Mouse (Mus musculus): Measurements from ENCODE around the gene Fam187b.
"Not testable (repeated sequence)": the region's sequence is repeated elsewhere in the genome, so short reads cannot be mapped to it uniquely, and the experiment has no call there.

Fam187b gene

DNA sequence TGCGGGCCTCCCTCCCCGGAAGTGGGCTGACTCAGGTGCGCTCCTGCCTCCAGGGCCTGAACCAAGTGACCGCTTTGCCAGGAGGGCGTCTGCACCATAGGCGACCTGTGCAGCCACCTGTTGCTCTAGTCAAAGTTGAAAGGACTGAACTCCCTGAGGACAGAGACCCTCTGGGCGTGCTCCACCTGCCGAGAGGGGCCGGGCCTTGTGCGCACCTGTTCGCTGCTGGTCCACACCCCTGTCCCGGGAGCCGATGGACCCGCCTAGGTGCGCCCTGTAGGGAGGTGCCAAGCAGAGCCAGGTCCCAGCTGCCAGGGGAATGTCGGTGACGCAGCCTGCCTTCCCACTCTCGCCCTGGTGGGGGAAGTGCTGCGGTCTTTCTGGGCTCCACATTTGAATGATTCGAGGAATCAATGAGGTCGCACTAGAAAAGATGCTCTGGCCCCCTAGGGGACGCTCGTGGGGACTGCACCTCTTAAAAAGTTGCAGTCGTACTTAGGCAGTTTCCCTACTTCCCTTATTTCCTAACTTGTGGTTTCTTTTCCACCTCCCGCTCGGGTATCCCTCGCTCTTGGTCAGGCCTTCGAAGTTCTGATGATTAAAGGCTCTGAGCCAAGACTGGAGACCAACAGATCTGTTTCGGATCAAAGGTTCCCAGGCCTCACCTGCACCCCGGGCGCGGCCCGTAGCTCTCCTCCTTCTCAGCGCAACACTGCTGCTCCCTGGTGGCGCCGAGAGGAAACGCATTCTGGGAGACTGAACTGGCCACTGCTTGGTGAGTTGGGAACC, at the start of gene Fam187b:
Fam187b (plus strand) TSS at position 290 of the 789 bp plus-strand sequence.
- peak; percentile 92 for DNase-seq (ENCODE audit: low read depth, low spot score)

DNA sequence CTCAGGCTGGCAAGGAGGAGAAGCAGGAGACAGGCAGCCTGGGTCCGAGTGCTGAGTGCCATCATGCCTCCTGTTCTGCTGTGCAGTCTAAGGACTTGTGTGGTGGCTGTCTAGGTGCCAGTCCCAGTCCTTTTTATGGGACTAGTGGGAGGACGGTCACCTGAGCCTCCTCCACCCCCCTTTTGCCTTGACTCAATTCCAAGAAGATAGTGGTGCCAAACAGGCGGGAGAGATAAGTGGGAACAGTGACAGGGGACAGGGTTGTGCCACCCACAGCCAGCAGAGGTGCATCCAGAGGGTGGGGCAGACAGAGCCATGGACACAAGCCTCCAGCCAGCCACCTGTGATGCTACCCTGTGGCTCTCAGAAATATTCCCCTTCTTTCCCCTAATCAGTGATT, 49.5 kb upstream of the Fam187b start:
- DNase-seq (ENCODE audit: low read depth, low spot score), result no peak

DNA sequence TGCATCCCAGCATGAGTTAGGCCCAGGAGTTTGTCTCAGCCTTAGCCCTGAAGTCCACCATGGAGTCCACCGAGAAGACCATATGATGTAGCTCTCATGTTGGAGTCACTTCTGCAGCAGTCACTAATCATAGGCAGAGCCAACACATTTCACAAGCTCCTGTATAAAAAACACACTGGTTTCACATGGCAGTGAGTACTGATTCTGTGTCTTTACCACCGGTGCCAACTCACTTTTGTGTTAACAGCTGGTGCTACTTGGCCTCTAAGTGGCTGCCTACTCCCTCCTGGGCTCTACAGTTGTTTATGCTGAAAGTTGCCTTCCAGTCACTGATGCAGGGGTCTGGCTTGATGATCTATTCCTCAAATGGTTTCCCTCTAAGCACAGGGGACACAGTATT, 49.0 kb upstream of the Fam187b start, which contains the start of gene Hamp2:
Hamp2 (minus strand) TSS at position 101 of the 400 bp plus-strand sequence.
- not testable (repeated sequence) for DNase-seq (ENCODE audit: low read depth, low spot score)

DNA sequence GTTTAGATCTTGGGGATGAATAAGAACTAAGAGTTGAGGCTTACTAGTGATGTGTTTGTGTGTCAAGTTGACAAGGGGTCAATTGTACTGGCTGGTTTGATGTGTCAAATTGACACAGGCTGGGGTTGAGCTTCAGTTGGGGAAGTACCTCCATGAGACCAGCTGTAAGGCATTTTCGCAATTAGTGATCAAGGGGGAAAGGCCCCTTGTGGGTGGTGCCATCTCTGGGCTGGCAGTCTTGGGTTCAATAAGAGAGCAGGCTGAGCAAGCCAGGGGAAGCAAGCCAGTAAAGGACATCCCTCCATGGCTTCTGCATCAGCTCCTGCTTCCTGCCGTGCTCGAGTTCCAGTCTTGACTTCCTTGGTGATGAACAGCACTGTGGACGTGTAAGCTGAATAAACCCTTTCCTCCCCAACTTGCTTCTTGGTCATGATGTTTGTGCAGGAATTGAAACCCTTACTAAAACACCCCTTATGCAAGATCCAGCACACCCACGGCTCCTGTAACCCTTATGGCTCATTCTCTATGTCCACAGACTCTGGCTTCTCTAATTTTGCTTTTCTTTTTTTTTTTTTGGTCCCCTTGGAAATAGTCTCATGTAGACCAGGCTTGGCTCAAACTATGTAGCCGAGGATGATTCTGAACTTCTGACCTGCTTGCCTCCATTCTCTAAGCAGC, 38.0 kb upstream of the Fam187b start:
- DNase-seq (ENCODE audit: low read depth, low spot score), result not testable (repeated sequence)

DNA sequence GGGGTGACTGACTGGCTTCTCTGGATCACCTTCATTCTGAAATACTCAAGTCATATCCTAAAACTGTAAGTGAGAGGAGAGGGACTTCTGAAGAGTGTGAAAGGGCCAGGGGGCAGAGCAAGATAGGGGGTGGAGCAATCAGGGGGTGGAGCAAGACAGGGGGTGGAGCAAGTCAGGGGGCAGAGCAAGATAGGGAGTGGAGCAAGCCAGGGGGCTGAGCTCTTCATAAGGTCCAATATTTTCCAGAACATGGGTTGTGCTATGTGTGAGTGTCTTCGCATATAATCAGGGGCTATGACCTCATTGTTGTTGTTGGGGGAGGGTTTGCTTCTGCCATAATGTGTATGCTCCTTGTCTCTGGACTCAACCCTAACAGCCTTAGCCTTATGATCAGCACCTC, 33.5 kb upstream of the Fam187b start:
- DNase-seq (ENCODE audit: low read depth, low spot score), result not testable (repeated sequence)

DNA sequence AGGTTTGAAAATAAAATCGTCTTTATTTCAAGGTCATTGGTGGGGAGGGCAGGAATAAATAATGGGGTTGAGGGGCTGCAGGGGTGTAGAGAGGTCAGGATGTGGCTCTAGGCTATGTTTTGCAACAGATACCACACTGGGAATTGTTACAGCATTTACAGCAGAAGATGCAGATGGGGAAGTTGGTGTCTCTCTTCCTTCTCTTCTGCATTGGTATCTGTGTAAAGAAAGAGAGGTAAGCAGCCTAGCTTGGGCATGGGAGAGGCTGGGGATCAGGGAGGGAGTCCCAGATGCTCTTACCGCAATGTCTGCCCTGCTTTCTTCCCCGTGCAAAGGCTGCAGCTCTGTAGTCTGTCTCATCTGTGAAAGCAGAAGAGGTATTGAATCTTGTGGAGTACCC, 31.2 kb upstream of the Fam187b start:
- DNase-seq (ENCODE audit: low read depth, low spot score), result not testable (repeated sequence)

DNA sequence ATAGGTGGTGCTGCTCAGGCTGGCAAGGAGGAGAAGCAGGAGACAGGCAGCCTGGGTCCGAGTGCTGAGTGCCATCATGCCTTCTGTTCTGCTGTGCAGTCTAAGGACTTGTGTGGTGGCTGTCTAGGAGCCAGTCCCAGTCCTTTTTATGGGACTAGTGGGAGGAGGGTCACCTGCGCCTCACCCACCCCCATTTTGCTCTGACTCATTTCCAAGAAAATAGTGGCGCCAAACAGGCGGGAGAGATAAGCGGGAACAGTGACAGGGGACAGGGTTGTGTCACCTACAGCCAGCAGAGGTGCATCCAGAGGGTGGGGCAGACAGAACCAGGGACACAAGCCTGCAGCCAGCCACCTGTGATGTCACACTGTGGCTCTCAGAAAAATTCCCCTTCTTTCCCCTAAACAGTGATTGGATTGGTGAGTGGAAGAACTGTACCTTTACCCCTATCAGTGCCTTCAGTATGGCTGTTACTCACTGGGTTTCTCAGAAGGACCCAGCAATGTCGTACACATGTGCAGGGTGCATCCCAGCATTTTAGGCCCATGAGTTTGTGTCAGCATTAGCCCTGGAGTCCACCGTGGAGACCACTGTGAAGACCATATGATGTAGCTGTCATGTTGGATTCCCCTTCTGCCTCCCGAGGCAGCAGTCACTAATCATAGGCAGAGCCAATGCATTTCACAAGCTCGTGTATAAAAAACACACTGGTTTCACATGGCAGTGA, 29.5 kb upstream of the Fam187b start, which contains the start of gene Hamp:
Hamp (minus strand) TSS at position 124 of the 727 bp plus-strand sequence.
- no peak for DNase-seq (ENCODE audit: low read depth, low spot score)

DNA sequence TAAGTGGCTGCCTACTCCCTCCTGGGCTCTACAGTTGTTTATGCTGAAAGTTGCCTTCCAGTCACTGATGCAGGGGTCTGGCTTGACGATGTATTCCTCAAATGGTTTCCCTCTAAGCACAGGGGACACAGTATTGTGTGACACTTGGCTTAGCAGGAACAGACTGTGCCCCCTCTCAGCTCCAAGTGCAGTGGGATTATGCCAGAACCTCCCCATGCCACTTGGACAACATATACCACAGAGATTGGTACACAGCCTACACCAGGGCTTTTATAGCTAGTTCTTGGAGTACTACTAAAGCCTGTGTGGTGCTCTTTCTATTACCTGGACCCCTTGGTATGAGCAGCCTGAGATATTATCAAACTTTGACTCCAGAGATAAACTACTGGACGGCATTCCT, 28.9 kb upstream of the Fam187b start:
- not testable (repeated sequence) for DNase-seq (ENCODE audit: low read depth, low spot score)

DNA sequence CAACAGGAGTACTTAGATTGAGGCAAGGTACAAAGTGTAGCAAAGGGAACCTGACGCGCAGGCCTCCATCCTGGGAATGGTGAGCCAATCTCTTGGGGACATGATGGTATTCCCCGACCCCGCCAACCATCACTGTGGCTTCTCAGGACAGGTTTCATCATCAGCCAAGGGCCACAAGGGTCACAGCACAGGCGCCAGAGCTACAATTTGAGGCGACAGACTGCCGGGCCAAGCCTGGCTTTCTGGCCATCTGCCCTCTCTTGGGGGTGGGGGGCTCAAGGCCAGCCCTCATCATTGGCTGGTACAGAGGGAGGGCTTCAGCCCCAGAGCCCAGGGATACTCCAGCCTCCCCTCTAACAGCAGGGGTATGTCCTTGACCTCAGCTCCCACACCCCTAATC, 28.1 kb upstream of the Fam187b start:
- not testable (repeated sequence) for DNase-seq (ENCODE audit: low read depth, low spot score)

DNA sequence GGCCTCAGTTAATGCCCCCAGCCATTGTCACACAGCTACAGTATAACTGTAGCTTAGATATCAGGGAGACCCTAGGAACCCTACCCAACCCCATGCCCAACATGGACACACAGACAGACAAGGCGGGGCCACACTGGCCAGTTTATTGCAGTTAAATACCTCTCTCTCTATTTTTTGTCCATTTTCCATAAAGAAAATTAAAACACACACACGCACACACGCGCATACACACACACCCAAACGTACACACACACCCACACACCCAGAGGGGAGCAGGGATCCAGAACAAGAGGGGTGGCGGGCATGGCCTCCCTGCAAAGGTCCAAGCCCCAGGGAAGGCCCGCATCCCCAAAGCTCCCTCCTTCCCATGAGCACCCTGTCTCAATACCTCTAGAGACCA, 27.7 kb upstream of the Fam187b start:
- DNase-seq (ENCODE audit: low read depth, low spot score), result no peak

DNA sequence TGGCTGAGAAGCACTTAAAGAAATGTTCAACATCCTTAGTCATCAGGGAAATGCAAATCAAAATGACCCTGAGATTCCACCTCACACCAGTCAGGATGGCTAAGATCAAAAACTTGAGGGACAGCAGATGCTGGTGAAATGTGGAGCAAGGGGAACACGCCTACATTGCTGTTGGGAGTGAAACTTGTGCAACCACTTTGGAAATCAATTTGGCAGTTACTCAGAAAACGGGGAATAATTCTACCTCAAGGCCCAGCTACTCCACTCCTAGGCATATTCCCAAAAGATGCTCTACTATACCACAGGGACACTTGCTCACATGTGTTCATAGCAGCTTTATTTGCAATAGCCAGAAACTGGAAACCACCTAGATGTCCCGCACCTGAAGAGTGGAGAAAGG, 23.7 kb upstream of the Fam187b start:
- not testable (repeated sequence) for DNase-seq (ENCODE audit: low read depth, low spot score)

DNA sequence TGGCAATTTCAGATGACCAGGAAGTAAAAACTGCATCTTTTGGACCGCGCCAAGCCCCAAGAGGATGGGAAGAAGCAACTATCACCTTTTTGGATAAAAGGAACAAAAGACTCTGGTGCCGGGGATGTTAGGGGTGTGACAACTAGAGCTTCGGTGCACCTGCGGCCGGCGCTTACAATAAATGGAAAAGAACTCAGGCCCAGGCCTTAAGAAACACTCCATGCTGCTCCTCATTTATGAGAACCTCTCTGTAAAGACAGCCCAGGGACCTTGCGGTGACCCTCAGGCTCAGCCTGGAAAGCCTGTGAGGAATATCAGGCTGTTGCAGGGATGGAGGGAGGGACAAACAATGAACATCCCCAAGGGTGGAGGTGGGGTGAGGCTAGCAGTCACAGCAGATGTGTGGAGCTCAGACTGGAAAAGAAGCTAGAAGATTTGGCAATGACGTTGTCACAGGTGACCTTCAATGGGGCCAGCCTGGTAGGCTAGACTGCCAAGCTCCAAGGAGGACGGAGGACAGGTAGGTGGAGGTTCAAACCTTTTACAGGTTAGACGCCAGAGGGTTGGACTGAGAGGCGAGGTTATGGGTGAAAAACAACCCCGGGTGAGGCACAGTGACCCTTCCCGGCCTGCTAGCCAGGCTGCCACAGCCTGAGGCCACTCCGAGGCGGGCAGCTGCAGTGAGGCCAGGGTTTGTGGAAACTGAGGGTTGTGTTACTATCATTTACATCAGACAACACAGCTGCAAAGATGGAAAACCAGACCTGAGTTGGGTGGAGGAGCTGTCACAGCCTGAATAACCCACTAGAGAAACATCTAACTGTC, 20.9 kb upstream of the Fam187b start:
- DNase-seq (ENCODE audit: low read depth, low spot score), result no peak

DNA sequence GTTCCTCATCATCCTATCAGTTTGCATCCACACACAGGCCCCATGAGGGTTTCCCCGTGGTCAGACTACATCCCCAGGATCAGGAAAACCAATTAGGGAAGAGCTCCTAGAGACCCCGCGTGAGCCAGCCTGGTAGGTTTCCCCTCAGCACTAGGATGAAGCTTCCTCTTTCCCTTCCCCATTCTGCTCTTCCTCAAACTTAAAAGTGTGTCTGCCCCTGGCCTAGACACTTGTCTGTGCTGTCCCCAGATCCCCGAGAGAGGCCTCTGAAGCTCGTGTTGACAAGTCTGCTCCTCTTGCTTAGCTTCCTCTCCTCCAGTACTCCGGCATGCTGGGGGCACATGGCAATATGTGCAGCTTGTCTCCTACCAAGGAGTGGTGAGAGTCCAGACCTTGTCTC, 20.1 kb upstream of the Fam187b start:
- DNase-seq (ENCODE audit: low read depth, low spot score), result no peak

DNA sequence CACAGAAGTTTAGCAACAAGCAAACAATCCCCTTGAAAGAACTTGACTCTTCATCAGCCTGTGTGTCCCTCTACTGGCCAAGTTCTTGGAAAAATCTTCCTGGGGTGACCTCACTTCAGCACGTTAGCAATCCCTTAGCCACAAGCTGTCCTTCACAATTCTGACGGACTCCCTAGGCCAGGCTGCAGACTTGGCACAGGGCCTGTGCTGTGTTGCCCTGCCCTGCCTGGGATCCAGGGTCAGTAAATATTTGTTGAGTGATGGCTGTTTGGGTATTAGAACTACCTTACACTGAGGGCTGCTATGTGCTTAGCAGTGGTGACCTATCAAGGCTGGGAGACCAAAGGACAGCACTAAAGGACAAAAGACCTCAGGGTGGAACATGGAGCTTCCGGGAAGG, 19.6 kb upstream of the Fam187b start:
- DNase-seq (ENCODE audit: low read depth, low spot score), result no peak

DNA sequence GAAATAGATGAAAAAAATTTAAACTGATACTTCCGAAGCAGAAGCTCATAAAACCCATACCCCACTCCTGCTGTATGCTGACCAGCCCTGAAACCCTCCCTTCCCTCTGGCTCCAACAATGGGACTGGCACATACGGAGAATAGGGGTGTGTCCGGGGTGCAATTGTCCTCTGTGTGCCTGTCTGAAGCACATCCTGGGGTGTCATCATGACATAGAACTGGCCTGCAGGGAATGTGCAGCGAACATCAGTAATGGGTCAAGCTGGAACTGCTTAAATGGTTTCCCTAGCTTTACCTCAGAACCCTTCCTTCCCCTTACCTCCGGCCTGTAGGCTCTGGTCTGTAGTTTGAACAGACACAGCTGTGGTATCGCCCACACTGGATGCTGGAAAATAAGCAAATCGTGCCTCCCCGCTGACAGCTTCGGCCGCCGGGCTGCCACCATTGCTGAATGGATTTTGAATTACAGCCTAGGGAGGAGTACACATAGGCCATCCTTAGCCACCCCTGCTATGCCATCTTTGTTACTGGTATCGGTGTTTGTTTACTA, 18.5 kb upstream of the Fam187b start:
- DNase-seq (ENCODE audit: low read depth, low spot score), result no peak

DNA sequence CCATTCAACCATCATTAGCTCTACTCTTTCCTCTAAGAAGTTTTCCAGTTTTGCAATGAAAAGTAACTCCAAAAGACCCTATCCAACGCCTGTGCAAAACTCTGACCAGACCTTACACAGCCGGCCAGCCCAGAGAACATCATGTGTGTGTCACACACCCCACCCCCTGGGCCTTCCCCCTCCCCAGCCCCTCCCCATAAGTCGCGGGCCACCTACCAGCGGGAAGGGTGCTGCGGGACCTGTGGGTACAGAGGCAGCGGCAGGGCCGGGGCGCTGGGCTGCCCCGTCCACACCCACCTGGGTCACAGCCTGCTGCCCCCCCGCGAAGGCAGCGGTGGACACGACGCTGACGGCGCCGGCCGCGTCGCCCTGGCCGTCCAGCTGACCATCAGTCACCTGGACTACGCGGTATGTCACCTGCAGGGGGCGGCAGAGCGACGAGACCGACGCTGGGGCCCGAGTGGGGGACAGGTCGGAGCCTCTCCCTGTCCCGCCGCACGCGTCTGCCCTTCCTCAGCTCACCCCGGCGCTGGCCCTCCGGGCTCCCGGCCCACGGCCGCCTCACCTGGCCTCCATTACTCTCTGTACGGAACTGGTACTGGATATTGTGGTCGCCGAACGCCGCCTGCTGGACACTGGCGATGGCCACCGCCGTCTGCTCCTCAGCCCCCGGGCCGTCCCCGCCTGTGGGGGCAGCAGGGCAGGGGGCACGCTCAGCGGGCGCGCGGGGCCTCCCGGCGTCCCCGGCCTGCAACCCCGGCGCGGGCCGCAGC, 17.8 kb upstream of the Fam187b start:
- peak; percentile 74 for DNase-seq (ENCODE audit: low read depth, low spot score)

DNA sequence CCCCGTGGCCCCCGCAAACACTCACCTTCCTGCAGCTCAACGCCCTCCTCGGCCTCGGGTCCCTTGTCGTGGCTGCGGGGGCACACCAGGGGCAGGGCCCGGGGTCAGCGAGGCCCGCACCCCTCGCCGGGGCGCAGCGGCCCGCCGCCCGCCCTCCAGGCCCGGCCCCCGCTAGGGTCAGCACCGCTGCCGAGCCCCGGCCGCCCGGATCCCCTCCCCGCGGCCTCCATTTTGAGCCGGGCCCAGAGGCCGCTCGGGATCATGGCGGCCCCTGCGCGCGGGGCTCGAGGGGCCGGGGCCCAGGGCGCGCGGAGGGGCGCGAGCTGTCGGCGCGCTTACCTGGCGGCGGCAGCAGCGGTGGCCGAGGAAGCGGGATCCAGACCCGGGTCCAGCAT, 17.2 kb upstream of the Fam187b start:
- DNase-seq (ENCODE audit: low read depth, low spot score), result no peak

DNA sequence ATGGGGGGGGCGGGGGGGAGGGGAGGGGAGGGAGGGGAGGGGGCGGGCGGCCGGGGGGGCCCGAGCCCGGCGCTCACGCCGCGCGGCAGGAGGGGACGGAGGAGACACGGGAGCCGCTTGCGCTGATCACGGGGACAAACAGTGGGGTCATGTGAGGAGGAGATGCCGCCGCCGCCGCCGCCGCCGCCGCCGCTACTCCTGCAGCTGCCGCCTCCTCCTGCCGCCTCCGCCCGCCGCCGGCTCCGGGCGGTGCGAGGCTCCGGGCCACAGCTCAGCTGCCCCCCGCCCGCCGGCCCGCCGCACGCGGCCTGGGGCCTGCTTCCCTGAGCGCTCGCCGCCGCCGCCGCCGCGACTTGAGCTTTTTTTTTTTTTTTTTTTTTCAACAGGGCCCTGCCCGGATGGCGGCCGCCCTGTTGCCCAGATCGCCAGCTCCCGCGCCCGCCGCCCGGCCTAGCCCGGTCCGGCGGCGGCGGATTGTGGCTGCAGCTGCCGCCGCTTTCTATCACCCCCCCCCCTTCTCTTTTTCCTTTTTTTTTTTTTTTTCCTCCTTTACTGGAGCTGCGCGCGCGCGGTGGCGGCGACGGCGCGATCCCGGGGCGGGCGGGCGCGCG, 16.7 kb upstream of the Fam187b start, which contains the start of gene Usf2:
Usf2 (minus strand) TSS at position 48 of the 611 bp plus-strand sequence.
- peak; percentile 70 for DNase-seq (ENCODE audit: low read depth, low spot score)

DNA sequence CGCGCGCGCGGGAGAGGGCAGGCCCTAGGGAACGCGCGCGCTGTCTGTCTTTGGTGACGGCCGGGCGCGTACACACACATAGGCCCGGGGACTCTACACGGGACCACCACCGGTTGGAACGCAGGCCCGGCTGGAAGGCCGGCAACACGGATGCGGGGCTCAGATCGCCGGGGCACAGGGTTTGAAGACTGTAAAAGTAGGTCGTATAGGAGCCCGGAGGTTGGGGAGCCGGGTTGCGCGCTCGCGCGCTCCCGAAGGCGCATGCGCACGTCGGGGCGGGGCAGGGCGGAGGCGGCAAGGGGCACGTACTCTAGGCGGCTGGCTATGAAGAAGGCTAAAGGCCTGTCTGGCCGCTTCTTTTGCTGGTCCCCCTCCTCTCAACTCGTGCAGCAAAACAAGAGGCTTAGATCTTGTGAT, 16.2 kb upstream of the Fam187b start:
- peak; percentile 89 for DNase-seq (ENCODE audit: low read depth, low spot score)
